Mouse (Mus musculus) bone marrow macrophage, adult 2 months (primary cell): ENCODE data around the gene Arhgef9.

Experiments
- CTCF ChIP-seq: IDR thresholded peaks from 2 replicates; pipeline ENCODE4 v1.5.1; 2012; ENCODE audit warnings: low read depth, mild to moderate bottlenecking, low read length, moderate library complexity
- POLR2A ChIP-seq: IDR thresholded peaks from 2 replicates; pipeline ENCODE4 v1.6.1; 2012; ENCODE audit warnings: mild to moderate bottlenecking, low read depth, low read length, borderline replicate concordance

DNA sequence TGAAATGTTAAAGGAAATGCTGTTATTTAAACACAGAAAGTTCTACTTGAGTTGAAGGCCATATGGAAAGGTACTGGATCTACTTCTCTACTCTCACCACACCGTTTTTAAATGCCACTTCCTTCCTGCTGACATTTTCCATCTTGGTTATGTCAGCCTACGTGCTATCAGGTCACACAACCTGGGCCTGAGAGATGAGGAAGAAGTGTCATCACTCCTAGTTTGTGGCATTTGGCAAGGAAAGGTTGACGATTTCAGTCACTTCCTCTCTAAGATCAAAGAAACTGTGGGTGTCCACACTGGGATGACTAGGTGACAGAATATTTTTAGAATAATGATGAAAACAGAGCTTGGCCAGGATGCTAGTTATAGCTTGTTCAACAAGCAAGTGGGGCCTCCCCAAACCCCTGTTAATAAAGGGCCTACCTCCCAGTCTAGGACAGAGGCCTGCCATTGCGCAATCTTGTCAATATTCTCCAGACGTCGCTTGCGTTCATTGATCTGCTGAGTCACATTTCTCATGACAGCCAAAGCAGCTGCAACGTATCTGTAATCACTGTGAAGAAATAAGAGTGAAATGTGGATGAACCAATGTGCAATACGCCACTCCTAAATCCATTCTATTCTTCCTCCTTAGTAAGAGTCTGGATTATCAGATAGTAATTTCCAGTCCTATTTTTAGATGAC lies 119.5 kb downstream of the Arhgef9 start:
- TF ChIP-seq CTCF (no peak), POLR2A (no peak)
